Mouse (Mus musculus): ENCODE data around the gene Hfe2.

DNA sequence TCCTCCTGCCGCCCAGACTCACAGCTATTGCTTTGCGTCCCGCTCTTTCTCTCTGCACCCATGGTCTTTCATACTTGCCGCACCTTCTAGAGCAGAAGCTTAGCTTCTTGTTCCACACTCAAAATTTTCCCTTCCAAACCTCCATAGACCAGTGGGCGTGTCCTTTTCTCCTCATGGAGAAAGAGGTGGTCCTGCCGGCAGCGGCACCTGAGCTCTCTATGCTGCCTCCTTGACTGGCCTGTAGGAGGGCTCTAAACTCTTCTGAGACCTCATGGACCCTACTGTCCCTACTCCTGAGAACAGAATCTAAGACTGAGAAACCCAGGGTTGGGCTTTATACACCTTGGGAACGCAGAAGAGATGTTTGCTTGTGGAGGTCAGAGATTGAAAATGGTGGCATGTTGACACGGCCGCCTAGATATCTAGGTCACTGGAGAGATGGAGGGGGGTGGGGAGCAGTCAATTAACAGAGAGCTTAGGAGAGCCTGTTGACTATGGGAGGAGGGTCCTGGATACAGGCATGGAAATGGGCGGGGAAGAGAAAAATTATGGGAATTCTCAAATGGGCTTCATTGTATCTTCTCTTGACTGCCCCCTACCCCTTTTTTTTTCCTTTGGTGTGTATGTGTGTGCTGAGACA is 45.1 kb downstream of the Hfe2 start:
- TF ChIP-seq POLR2A (IDR thresholded peaks at IDR 0.05; ENCODE audit: insufficient read depth, low read depth, low read length), result no peak
- no peak for TF ChIP-seq CTCF (IDR thresholded peaks at IDR 0.05; ENCODE audit: insufficient read depth, low read depth, low read length)
